Mouse (Mus musculus) NIH3T3 (cell line): ENCODE measurements around the gene Kank4.

Source experiments
- DNase-seq: peaks from one replicate; pipeline ENCODE4 v3.0.0-alpha.2; 2012; ENCODE audit warnings: low read depth

Gene Kank4

GRCm38 (mm10) chr4:98710891-98711290 lies 106.4 kb downstream of the Kank4 start:
- no peak for DNase-seq
